Mouse (Mus musculus) urinary bladder, adult 2 months (tissue): Measurements from ENCODE around the gene Ipo11. TPM values are rescaled to one million over a fixed set of nuclear protein-coding genes. Genes with fewer than 3 reads are reported as not detected.

Experiments used
- DNase-seq: peaks from one replicate; pipeline ENCODE4 v3.0.0; 2022; ENCODE audit warnings: low spot score
- polyA plus RNA-seq: library from polyadenylated mRNA; depleted of rRNA; stranded (reverse); fragments of >200 nt; gene quantifications from 2 replicates; pipeline ENCODE4 v1.2.3, GENCODE M21; 2012; rRNA removed

The Ipo11 gene
- polyA plus RNA-seq, 1 experiment, result 15.7 TPM

GRCm38 (mm10) chr13:106817066-106817465, 119.7 kb downstream of the Ipo11 start:
- DNase-seq, result no peak

- no peak for DNase-seq
These were observed 123.2 kb downstream of the Ipo11 start for GRCm38 (mm10) chr13:106813519-106813918.

GRCm38 (mm10) chr13:106813087-106813486, 123.7 kb downstream of the Ipo11 start:
- no peak for DNase-seq

- DNase-seq, result no peak
These were observed 126.6 kb downstream of the Ipo11 start for GRCm38 (mm10) chr13:106810156-106810555.

GRCm38 (mm10) chr13:106808821-106809220, 127.9 kb downstream of the Ipo11 start:
- DNase-seq, result no peak

GRCm38 (mm10) chr13:106808315-106808714, 128.4 kb downstream of the Ipo11 start:
- DNase-seq, result no peak

GRCm38 (mm10) chr13:106807303-106807702, 129.5 kb downstream of the Ipo11 start:
- no peak for DNase-seq

GRCm38 (mm10) chr13:106805146-106805545, 131.6 kb downstream of the Ipo11 start:
- DNase-seq, result no peak

- no peak for DNase-seq
These were observed 138.7 kb downstream of the Ipo11 start for GRCm38 (mm10) chr13:106798026-106798425.

- DNase-seq, result no peak
These were observed 147.9 kb downstream of the Ipo11 start for GRCm38 (mm10) chr13:106788817-106789216.

- DNase-seq, result no peak
These were observed 168.0 kb downstream of the Ipo11 start for GRCm38 (mm10) chr13:106768807-106769206.

GRCm38 (mm10) chr13:106762611-106763010, 174.1 kb downstream of the Ipo11 start:
- DNase-seq, result no peak

GRCm38 (mm10) chr13:106761661-106762060, 175.1 kb downstream of the Ipo11 start:
- no peak for DNase-seq

GRCm38 (mm10) chr13:106760232-106760875, 176.4 kb downstream of the Ipo11 start:
- DNase-seq, result no peak

- DNase-seq, result no peak
These were observed 180.9 kb downstream of the Ipo11 start for GRCm38 (mm10) chr13:106755892-106756291.

GRCm38 (mm10) chr13:106754216-106754615, 182.5 kb downstream of the Ipo11 start:
- no peak for DNase-seq

- DNase-seq, result no peak
These were observed 184.8 kb downstream of the Ipo11 start for GRCm38 (mm10) chr13:106751951-106752350.

- no peak for DNase-seq
These were observed 189.9 kb downstream of the Ipo11 start for GRCm38 (mm10) chr13:106746823-106747222.

GRCm38 (mm10) chr13:106745201-106745600, 191.6 kb downstream of the Ipo11 start:
- no peak for DNase-seq

Other genes starting within 250 kb of the Ipo11 start
- 13.3 and 19.3 TPM in 2 replicates for gene Dimt1, start 10.2 kb upstream of the Ipo11 start, polyA plus RNA-seq
- gene Kif2a, start 85.2 kb upstream of the Ipo11 start, polyA plus RNA-seq, result 8.0 and 12.0 TPM in 2 replicates